Mouse (Mus musculus): ENCODE data around the gene Adipor2. TPM values are rescaled to one million over a fixed set of nuclear protein-coding genes. Genes with fewer than 3 reads are reported as not detected.
A peak's percentile ranks its signal among the peaks of the same experiment; 100 is the strongest.

Gene Adipor2
- 25.2 and 33.6 TPM in 2 replicates for polyA plus RNA-seq (2015; fragmentation: Nextera tagmentation; extraction: Ambion mirVana)

GRCm38 (mm10) chr6:119417354-119417753, at the start of gene Adipor2:
TSS of gene Adipor2 (minus strand) at chr6:119417704.
- H3K4me3 ChIP-seq, result peak within 1 kb of the TSS; percentile 31
- peak within 1 kb of the TSS; percentile 60 for H3K4me2 ChIP-seq
- WGBS, result 7% methylated on average over 12 of the region's 12 CpGs
- H3K9me3 ChIP-seq, result no peaks in the 10 kb centered on the region
- ATAC-seq (ENCODE audit: extremely low read depth, insufficient number of reproducible peaks, low FRiP score, low TSS enrichment), result no peak
- peak within 1 kb of the TSS; percentile 82 for H3K27ac ChIP-seq (replicated peaks)
- no peaks in the 10 kb centered on the region for H3K36me3 ChIP-seq
- 0 out of 2 replicates have a peak within 1 kb of the TSS, but pooled peaks have one; percentile 3 for H3K9ac ChIP-seq
- H3K27me3 ChIP-seq (replicated peaks), result no peaks in the 10 kb centered on the region
- peaks cover 32% of the 10 kb centered on the region for H3K4me1 ChIP-seq

GRCm38 (mm10) chr6:119466161-119466560, 48.7 kb upstream of the Adipor2 start:
- H3K27ac ChIP-seq (replicated peaks), result no peak overlapping the region
- ATAC-seq (ENCODE audit: extremely low read depth, insufficient number of reproducible peaks, low FRiP score, low TSS enrichment), result no peak
- WGBS, result 95% methylated on average over 1 of the region's 1 CpGs
- H3K4me1 ChIP-seq, result peaks cover 14% of the 10 kb centered on the region
- no peak overlapping the region for H3K9ac ChIP-seq
- no peaks in the 10 kb centered on the region for H3K36me3 ChIP-seq
- no peak overlapping the region for H3K4me2 ChIP-seq
- no peak overlapping the region for H3K4me3 ChIP-seq
- H3K27me3 ChIP-seq (replicated peaks), result no peaks in the 10 kb centered on the region
- H3K9me3 ChIP-seq, result no peaks in the 10 kb centered on the region

- 77% methylated on average over 5 of the region's 5 CpGs for WGBS
Measured at GRCm38 (mm10) chr6:119460391-119460790, 42.9 kb upstream of the Adipor2 start.

GRCm38 (mm10) chr6:119459041-119459440, 41.5 kb upstream of the Adipor2 start:
- H3K9ac ChIP-seq, result no peak overlapping the region
- H3K9me3 ChIP-seq, result no peaks in the 10 kb centered on the region
- 66% methylated on average over 4 of the region's 4 CpGs for WGBS

More at GRCm38 (mm10) chr6:119460391-119460790, 42.9 kb upstream of the Adipor2 start:
- ATAC-seq (ENCODE audit: extremely low read depth, insufficient number of reproducible peaks, low FRiP score, low TSS enrichment), result no peak
- no peaks in the 10 kb centered on the region for H3K36me3 ChIP-seq
- no peaks in the 10 kb centered on the region for H3K9me3 ChIP-seq
- H3K27me3 ChIP-seq (replicated peaks), result no peaks in the 10 kb centered on the region
- H3K4me3 ChIP-seq, result no peak overlapping the region
- no peak overlapping the region for H3K27ac ChIP-seq (replicated peaks)
- no peak overlapping the region for H3K9ac ChIP-seq
- no peaks in the 10 kb centered on the region for H3K4me1 ChIP-seq
- no peak overlapping the region for H3K4me2 ChIP-seq

GRCm38 (mm10) chr6:119458166-119458565, 40.7 kb upstream of the Adipor2 start:
- Histone ChIP-seq H3K36me3 (no peaks in the 10 kb centered on the region), H3K27ac (replicated peaks) (no peak overlapping the region), H3K4me1 (peaks cover 1% of the 10 kb centered on the region; the same call in 1 of the 2 replicates), H3K4me3 (no peak overlapping the region), H3K9ac (no peak overlapping the region), H3K4me2 (no peak overlapping the region), H3K9me3 (no peaks in the 10 kb centered on the region), H3K27me3 (replicated peaks) (no peaks in the 10 kb centered on the region)
- ATAC-seq (ENCODE audit: extremely low read depth, insufficient number of reproducible peaks, low FRiP score, low TSS enrichment), result no peak
- WGBS, result 58% methylated on average over 8 of the region's 8 CpGs

More at GRCm38 (mm10) chr6:119459041-119459440, 41.5 kb upstream of the Adipor2 start:
- ATAC-seq (ENCODE audit: extremely low read depth, insufficient number of reproducible peaks, low FRiP score, low TSS enrichment), result no peak
- Histone ChIP-seq H3K4me2 (no peak overlapping the region), H3K27me3 (replicated peaks) (no peaks in the 10 kb centered on the region), H3K36me3 (no peaks in the 10 kb centered on the region), H3K27ac (replicated peaks) (no peak overlapping the region), H3K4me3 (no peak overlapping the region), H3K4me1 (no peaks in the 10 kb centered on the region)

- H3K36me3 ChIP-seq, result no peaks in the 10 kb centered on the region
- peak; percentile 33; the same call in 1 of the 2 replicates for ATAC-seq (ENCODE audit: extremely low read depth, insufficient number of reproducible peaks, low FRiP score, low TSS enrichment)
- WGBS, result under 1% methylated on average over 15 of the region's 15 CpGs
- no peaks in the 10 kb centered on the region for H3K9me3 ChIP-seq
- H3K4me3 ChIP-seq, result peak overlapping the region; percentile 48
- H3K4me2 ChIP-seq, result peak overlapping the region; percentile 75
- H3K9ac ChIP-seq, result peak overlapping the region; percentile 79
- peaks cover 43% of the 10 kb centered on the region for H3K4me1 ChIP-seq
- peak overlapping the region; percentile 76 for H3K27ac ChIP-seq (replicated peaks)
- H3K27me3 ChIP-seq (replicated peaks), result 0 out of 2 replicates have a peak, but pooled peaks cover 6% of the 10 kb centered on the region
Measured at GRCm38 (mm10) chr6:119451981-119452499, 34.5 kb upstream of the Adipor2 start.

- peak overlapping the region; percentile 76 for H3K27ac ChIP-seq (replicated peaks)
- 37% methylated on average over 14 of the region's 14 CpGs for WGBS
- ATAC-seq (ENCODE audit: extremely low read depth, insufficient number of reproducible peaks, low FRiP score, low TSS enrichment), result no peak
- peak overlapping the region; percentile 48 for H3K4me3 ChIP-seq
- H3K9me3 ChIP-seq, result no peaks in the 10 kb centered on the region
- H3K36me3 ChIP-seq, result no peaks in the 10 kb centered on the region
- H3K4me1 ChIP-seq, result peaks cover 43% of the 10 kb centered on the region
- H3K9ac ChIP-seq, result peak overlapping the region; percentile 79
- H3K4me2 ChIP-seq, result peak overlapping the region; percentile 75
- 0 out of 2 replicates have a peak, but pooled peaks cover 6% of the 10 kb centered on the region for H3K27me3 ChIP-seq (replicated peaks)
Measured at GRCm38 (mm10) chr6:119450965-119451943, 33.8 kb upstream of the Adipor2 start.

- Histone ChIP-seq H3K4me1 (peaks cover 43% of the 10 kb centered on the region), H3K36me3 (no peaks in the 10 kb centered on the region), H3K27ac (replicated peaks) (no peak overlapping the region), H3K27me3 (replicated peaks) (0 out of 2 replicates have a peak, but pooled peaks cover 6% of the 10 kb centered on the region), H3K4me3 (peak overlapping the region; percentile 52), H3K9ac (peak overlapping the region; percentile 74), H3K9me3 (no peaks in the 10 kb centered on the region), H3K4me2 (peak overlapping the region; percentile 78)
- peak; percentile 47 for ATAC-seq (ENCODE audit: extremely low read depth, insufficient number of reproducible peaks, low FRiP score, low TSS enrichment)
- 3% methylated on average over 23 of the region's 23 CpGs for WGBS
Measured at GRCm38 (mm10) chr6:119449060-119449499, 31.6 kb upstream of the Adipor2 start.

- H3K9ac ChIP-seq, result peak overlapping the region; percentile 74
- WGBS, result 10% methylated on average over 18 of the region's 18 CpGs
- peaks cover 48% of the 10 kb centered on the region for H3K4me1 ChIP-seq
- H3K9me3 ChIP-seq, result no peaks in the 10 kb centered on the region
- no peak for ATAC-seq (ENCODE audit: extremely low read depth, insufficient number of reproducible peaks, low FRiP score, low TSS enrichment)
- H3K36me3 ChIP-seq, result no peaks in the 10 kb centered on the region
- peak overlapping the region; percentile 78 for H3K4me2 ChIP-seq
- no peak overlapping the region for H3K27ac ChIP-seq (replicated peaks)
- H3K27me3 ChIP-seq (replicated peaks), result 0 out of 2 replicates have a peak, but pooled peaks cover 6% of the 10 kb centered on the region
- peak overlapping the region; percentile 52 for H3K4me3 ChIP-seq
Measured at GRCm38 (mm10) chr6:119448321-119449059, 31.0 kb upstream of the Adipor2 start.

- Histone ChIP-seq H3K9me3 (no peaks in the 10 kb centered on the region), H3K9ac (no peak overlapping the region), H3K27ac (replicated peaks) (no peak overlapping the region), H3K4me1 (peaks cover 28% of the 10 kb centered on the region), H3K4me2 (no peak overlapping the region), H3K4me3 (no peak overlapping the region), H3K27me3 (replicated peaks) (0 out of 2 replicates have a peak, but pooled peaks cover 6% of the 10 kb centered on the region), H3K36me3 (no peaks in the 10 kb centered on the region)
- no peak for ATAC-seq (ENCODE audit: extremely low read depth, insufficient number of reproducible peaks, low FRiP score, low TSS enrichment)
- WGBS, result 56% methylated on average over 11 of the region's 11 CpGs
Measured at GRCm38 (mm10) chr6:119445671-119446607, 28.4 kb upstream of the Adipor2 start.

Data from heart, embryonic 13.5 days (tissue).